Mouse (Mus musculus): ENCODE measurements around the gene Nlrp10.

Nlrp10 gene

GRCm38 (mm10) chr7:108884906-108885305, 45.1 kb downstream of the Nlrp10 start, which contains the start of gene Olfr518:
TSS of gene Olfr518 (minus strand) at chr7:108885006.
- DNase-seq = no peak

- DNase-seq = no peak
Measured at GRCm38 (mm10) chr7:108872279-108872678, 57.7 kb downstream of the Nlrp10 start, which contains the start of gene Olfr517. TSS of gene Olfr517 (minus strand) at chr7:108872379.

Measured in kidney, postnatal 14 days (tissue).